Mouse (Mus musculus) mature B cell (primary cell): Measurements from ENCODE around the gene R3hdml.

Experiments
- in situ Hi-C: fragments of 300-500 bp; cut with MboI; formaldehyde crosslinking; loops from 2 replicates; pipeline ENCODE4 v1.14.3; 2019

The R3hdml gene

GRCm38 (mm10) chr2:163471710-163472465 lies 20.2 kb upstream of the R3hdml start:
- in situ Hi-C loops = loop anchor here (5.0 kb wide), 1 partner anchor 50 kb away; the partner anchor contains the start of gene Oser1

GRCm38 (mm10) chr2:163472466-163472851 lies 19.7 kb upstream of the R3hdml start, which contains the start of gene Fitm2:
TSS of gene Fitm2 (minus strand) at chr2:163472629.
- in situ Hi-C loops = loop anchor here (5.0 kb wide), 1 partner anchor 50 kb away; the partner anchor contains the start of gene Oser1

- in situ Hi-C loops = no loop called here
These were observed 11.8 kb upstream of the R3hdml start for GRCm38 (mm10) chr2:163480191-163480825.

- in situ Hi-C loops = no loop called here
These were observed 10.5 kb upstream of the R3hdml start for GRCm38 (mm10) chr2:163481539-163482029.

- in situ Hi-C loops = no loop called here
These were observed 4.8 kb upstream of the R3hdml start for GRCm38 (mm10) chr2:163487360-163487759.

- in situ Hi-C loops = no loop called here
These were observed 2.3 kb upstream of the R3hdml start for GRCm38 (mm10) chr2:163489725-163490291.

GRCm38 (mm10) chr2:163490656-163491055 lies 1.5 kb upstream of the R3hdml start:
- in situ Hi-C loops = no loop called here

- in situ Hi-C loops = no loop called here
These were observed 767 bp upstream of the R3hdml start for GRCm38 (mm10) chr2:163491351-163491750.

GRCm38 (mm10) chr2:163493031-163493430 lies 913 bp downstream of the R3hdml start:
- in situ Hi-C loops = no loop called here

GRCm38 (mm10) chr2:163493976-163494375 lies 1.9 kb downstream of the R3hdml start:
- in situ Hi-C loops = no loop called here

- in situ Hi-C loops = no loop called here
These were observed 2.3 kb downstream of the R3hdml start for GRCm38 (mm10) chr2:163494456-163494855.

- in situ Hi-C loops = no loop called here
These were observed 10.1 kb downstream of the R3hdml start for GRCm38 (mm10) chr2:163502219-163502618.

- in situ Hi-C loops = no loop called here
These were observed 11.1 kb downstream of the R3hdml start for GRCm38 (mm10) chr2:163503191-163503590.

- in situ Hi-C loops = no loop called here
These were observed 14.3 kb downstream of the R3hdml start, which contains the start of gene Hnf4a for GRCm38 (mm10) chr2:163506300-163507004. TSS of gene Hnf4a (plus strand) at chr2:163506808.

GRCm38 (mm10) chr2:163525761-163526243 lies 33.7 kb downstream of the R3hdml start:
- in situ Hi-C loops = no loop called here

GRCm38 (mm10) chr2:163527497-163527896 lies 35.4 kb downstream of the R3hdml start:
- in situ Hi-C loops = no loop called here

GRCm38 (mm10) chr2:163530418-163530817 lies 38.3 kb downstream of the R3hdml start:
- in situ Hi-C loops = no loop called here

GRCm38 (mm10) chr2:163531917-163532316 lies 39.8 kb downstream of the R3hdml start:
- in situ Hi-C loops = no loop called here

- in situ Hi-C loops = no loop called here
These were observed 41.1 kb downstream of the R3hdml start for GRCm38 (mm10) chr2:163533226-163533625.

GRCm38 (mm10) chr2:163534958-163535524 lies 42.9 kb downstream of the R3hdml start:
- in situ Hi-C loops = no loop called here

GRCm38 (mm10) chr2:163537443-163537842 lies 45.3 kb downstream of the R3hdml start:
- in situ Hi-C loops = no loop called here
